In genomic region chr19:42089748-42090595, GRCm38 (mm10) we compare ENCODE assay signal across 8 mouse cellular contexts. TPM values are rescaled to one million over a fixed set of nuclear protein-coding genes. Genes with fewer than 3 reads are reported as not detected.
A peak's percentile ranks its signal among the peaks of the same experiment; 100 is the strongest.
DNase-seq lines count a peak whose midpoint lies in the region; ATAC-seq lines count a peak whose summit lies in the region.

Gene Pi4k2a (plus strand): TSS chr19:42090470.

- H3K27me3 ChIP-seq in heart, embryonic 14.5 days (ENCODE audit: control insufficient read depth, insufficient read depth, low read length): no peaks in the 10 kb centered on the region
- no peaks in the 10 kb centered on the region for H3K27me3 ChIP-seq in liver, embryonic 13.5 days
- H3K27me3 ChIP-seq in stomach, embryonic 16.5 days (ENCODE audit: control insufficient read depth, insufficient read depth, low read length): no peaks in the 10 kb centered on the region

- peaks cover 12 to 22% of the 10 kb centered on the region in 2 experiments for H3K4me1 ChIP-seq in heart, embryonic 14.5 days (ENCODE audit: control insufficient read depth in 2 of 2, insufficient read depth in 2 of 2, low read length in 2 of 2)
- H3K4me1 ChIP-seq in liver, embryonic 13.5 days (replicated peaks): peaks cover 38% of the 10 kb centered on the region
- peaks cover 19% of the 10 kb centered on the region for H3K4me1 ChIP-seq in stomach, embryonic 16.5 days (ENCODE audit: control insufficient read depth, insufficient read depth, low read length)

- H3K9ac ChIP-seq in heart, embryonic 14.5 days (ENCODE audit: low read length): peak within 1 kb of the TSS; percentile 83
- H3K9ac ChIP-seq in liver, embryonic 13.5 days: peak within 1 kb of the TSS; percentile 94
- peak within 1 kb of the TSS; percentile 84 for H3K9ac ChIP-seq in stomach, embryonic 16.5 days (ENCODE audit: low read length)

- no peaks in the 10 kb centered on the region for H3K9me3 ChIP-seq in heart, embryonic 14.5 days (ENCODE audit: control insufficient read depth, low read length)
- H3K9me3 ChIP-seq in liver, embryonic 13.5 days (replicated peaks): no peaks in the 10 kb centered on the region
- H3K9me3 ChIP-seq in stomach, embryonic 16.5 days (replicated peaks; ENCODE audit: control insufficient read depth, low read length): no peaks in the 10 kb centered on the region

- DNase-seq in c-Kit-negative CD71-positive TER-119-positive erythroid progenitor cells, embryonic 14.5 days (ENCODE audit: low read depth, low spot score): peak; percentile 99
- peak; percentile 100 for DNase-seq in fibroblast of lung, adult 2 months (ENCODE audit: low read depth)
- DNase-seq in kidney, postnatal 14 days: peak; percentile 100
- DNase-seq in liver, embryonic 13.5 days: peak; percentile 99
- DNase-seq in neural tube, embryonic 10.5 days (ENCODE audit: extremely low spot score, low spot score): peak; percentile 97

- H3K36me3 ChIP-seq in heart, embryonic 14.5 days (ENCODE audit: control insufficient read depth, insufficient read depth, low read length): peaks cover 6% of the 10 kb centered on the region
- peaks cover 15% of the 10 kb centered on the region; the same call in 1 of the 2 replicates for H3K36me3 ChIP-seq in liver, embryonic 13.5 days
- H3K36me3 ChIP-seq in stomach, embryonic 16.5 days (ENCODE audit: control insufficient read depth, insufficient read depth, low read length): no peaks in the 10 kb centered on the region

- peak within 1 kb of the TSS; percentile 86 to 93 for H3K27ac ChIP-seq in heart, embryonic 14.5 days (replicated peaks in 1 of 2; ENCODE audit: control insufficient read depth in 1 of 2, insufficient read depth in 1 of 2, low read depth in 2 of 2, low read length in 2 of 2)
- peak within 1 kb of the TSS; percentile 90 for H3K27ac ChIP-seq in liver, embryonic 13.5 days
- H3K27ac ChIP-seq in stomach, embryonic 16.5 days (ENCODE audit: low read length): peak within 1 kb of the TSS; percentile 93

- peak within 1 kb of the TSS; percentile 83 for H3K4me2 ChIP-seq in heart, embryonic 14.5 days (ENCODE audit: low read length)
- peak within 1 kb of the TSS; percentile 87 for H3K4me2 ChIP-seq in liver, embryonic 13.5 days
- peak within 1 kb of the TSS; percentile 76 for H3K4me2 ChIP-seq in stomach, embryonic 16.5 days (ENCODE audit: low read depth, low read length)

- H3K4me3 ChIP-seq in heart, embryonic 14.5 days (ENCODE audit: control insufficient read depth in 1 of 2, insufficient read depth in 1 of 2, low read depth in 1 of 2, low read length in 2 of 2): peak within 1 kb of the TSS; percentile 83 to 91
- peak within 1 kb of the TSS; percentile 96 for H3K4me3 ChIP-seq in liver, embryonic 13.5 days (replicated peaks)
- peak within 1 kb of the TSS; percentile 88 for H3K4me3 ChIP-seq in stomach, embryonic 16.5 days (replicated peaks; ENCODE audit: low read length)

- peak; percentile 90 for ATAC-seq in CD4-positive, CD25-positive, alpha-beta regulatory T cell, adult 4 months
- peak; percentile 99 for ATAC-seq in heart, embryonic 14.5 days (ENCODE audit: insufficient number of reproducible peaks, insufficient read depth, low FRiP score, low read depth)
- ATAC-seq in liver, embryonic 13.5 days (ENCODE audit: low read depth): peak; percentile 97
- peak; percentile 99 for ATAC-seq in stomach, embryonic 16.5 days (ENCODE audit: insufficient read depth, low FRiP score)

- WGBS in heart, embryonic 14.5 days: under 1% methylated on average over 49 of the region's 55 CpGs
- WGBS in liver, embryonic 13.5 days (ENCODE audit: insufficient replicate concordance): under 1% methylated on average over 48 of the region's 55 CpGs
- WGBS in stomach, embryonic 16.5 days: under 1% methylated on average over 45 of the region's 55 CpGs

RNA-seq across cellular contexts. Expression of gene Pi4k2a, which starts in this region (rescaled TPM):
- polyA plus RNA-seq in CD4-positive, CD25-positive, alpha-beta regulatory T cell, adult 4 months (2017; shearing (Covaris generic)): 10 to 100 TPM; 11.4 to 17.4 TPM
- 19.2 and 20.2 TPM in 2 replicates for polyA plus RNA-seq in heart, embryonic 14.5 days (2014; fragmentation: Nextera tagmentation; extraction: Ambion mirVana)
- 9.7 and 9.9 TPM in 2 replicates for polyA plus RNA-seq in liver, embryonic 13.5 days (2015; fragmentation: Nextera tagmentation; extraction: Ambion mirVana)
- 6.8 and 7.0 TPM in 2 replicates for polyA plus RNA-seq in stomach, embryonic 16.5 days (2015; fragmentation: Nextera tagmentation; extraction: Ambion mirVana)

Comparison
In these comparisons a context has a peak if more than half of its experiments do, and no peak if none do; other contexts are left out.
1. Peak in every context shown above with its lines: DNase-seq, ATAC-seq, H3K4me3 ChIP-seq and H3K27ac ChIP-seq.